Mouse (Mus musculus): ENCODE results near the gene Zc3h14.

- TF ChIP-seq CTCF (IDR thresholded peaks at IDR 0.05; ENCODE audit: control insufficient read depth, insufficient read depth, insufficient read length) (no peak), MYOD1 (IDR thresholded peaks at IDR 0.05; ENCODE audit: control insufficient read depth, insufficient read length, low read depth) (no peak), FOSL1 (IDR thresholded peaks at IDR 0.05; ENCODE audit: insufficient read depth, low read length, poor library complexity, severe bottlenecking) (no peak), MAX (IDR thresholded peaks at IDR 0.05) (no peak), USF1 (IDR thresholded peaks at IDR 0.05; ENCODE audit: low read depth) (no peak), CEBPB (IDR thresholded peaks at IDR 0.05; ENCODE audit: low read depth) (no peak), MYOG (IDR thresholded peaks at IDR 0.05; ENCODE audit: control insufficient read depth, extremely low read depth, insufficient read length) (no peak)
Measured at GRCm38 (mm10) chr12:98736951-98737800, 9.6 kb upstream of the Zc3h14 start, which contains the start of gene Ptpn21.

All from C2C12 (cell line).